Mouse (Mus musculus) hindbrain, embryonic 14.5 days (tissue): ENCODE measurements at regions not wholly inside any gene's neighbourhood (a gene's known extent, or its start where the extent isn't known, plus 50 kb on each side); places are given as distances from the start of the nearest gene placed in this dataset.

Source experiments
- ATAC-seq: fragments of 200-750 bp; cut with Nextera tagmentation; 2 replicates; pipeline ENCODE4 v1.8.0; 2017; ENCODE audit warnings: moderate number of reproducible peaks, mild to moderate bottlenecking, moderate TSS enrichment, moderate library complexity; ENCODE audit not compliant: low FRiP score
- DNase-seq: peaks from one replicate; pipeline ENCODE4 v3.0.0-alpha.2; 2015; ENCODE audit warnings: low spot score
- H3K27ac ChIP-seq: fragments of 300-500 bp; sonication (generic); 2 replicates; pipeline ENCODE4 v1.5.1; 2014; ENCODE audit warnings: mild to moderate bottlenecking, moderate library complexity
- H3K27me3 ChIP-seq: fragments of 300-500 bp; sonication (generic); 2 replicates; pipeline ENCODE4 v1.6.1; 2014; ENCODE audit warnings: mild to moderate bottlenecking, low read length, mixed read lengths; ENCODE audit not compliant: control insufficient read depth, insufficient read depth
- H3K36me3 ChIP-seq: fragments of 300-500 bp; sonication (generic); replicated peaks from 2 replicates; pipeline ENCODE4 v1.6.1; 2014; ENCODE audit not compliant: control insufficient read depth, insufficient read depth
- H3K4me1 ChIP-seq: fragments of 300-500 bp; sonication (generic); replicated peaks from 2 replicates; pipeline ENCODE4 v1.6.1; 2014; ENCODE audit warnings: antibody characterized with exemption, low read length, mixed read lengths; ENCODE audit not compliant: control insufficient read depth, insufficient read depth
- H3K4me2 ChIP-seq: fragments of 300-500 bp; sonication (generic); replicated peaks from 2 replicates; pipeline ENCODE4 v1.6.1; 2014; ENCODE audit warnings: mild to moderate bottlenecking, moderate library complexity
- H3K4me3 ChIP-seq: fragments of 300-500 bp; sonication (generic); replicated peaks from 2 replicates; pipeline ENCODE4 v1.5.1; 2014; ENCODE audit warnings: mild to moderate bottlenecking, low read length
- H3K9ac ChIP-seq: fragments of 300-500 bp; sonication (generic); 2 replicates; pipeline ENCODE4 v1.6.1; 2014
- H3K9me3 ChIP-seq: fragments of 300-500 bp; sonication (generic); 2 replicates; pipeline ENCODE4 v1.6.1; 2016; ENCODE audit warnings: low read length; ENCODE audit not compliant: control insufficient read depth
- WGBS: fragments of 180-500 bp; shearing (Covaris S2); extraction: QIAGEN DNeasy Blood & Tissue Kit; methylation state at CpG from one replicate; pipeline ENCODE4 v1.1.7; 2014; 5-methylcytosine and 5-hydroxymethylcytosine counted together

DNA sequence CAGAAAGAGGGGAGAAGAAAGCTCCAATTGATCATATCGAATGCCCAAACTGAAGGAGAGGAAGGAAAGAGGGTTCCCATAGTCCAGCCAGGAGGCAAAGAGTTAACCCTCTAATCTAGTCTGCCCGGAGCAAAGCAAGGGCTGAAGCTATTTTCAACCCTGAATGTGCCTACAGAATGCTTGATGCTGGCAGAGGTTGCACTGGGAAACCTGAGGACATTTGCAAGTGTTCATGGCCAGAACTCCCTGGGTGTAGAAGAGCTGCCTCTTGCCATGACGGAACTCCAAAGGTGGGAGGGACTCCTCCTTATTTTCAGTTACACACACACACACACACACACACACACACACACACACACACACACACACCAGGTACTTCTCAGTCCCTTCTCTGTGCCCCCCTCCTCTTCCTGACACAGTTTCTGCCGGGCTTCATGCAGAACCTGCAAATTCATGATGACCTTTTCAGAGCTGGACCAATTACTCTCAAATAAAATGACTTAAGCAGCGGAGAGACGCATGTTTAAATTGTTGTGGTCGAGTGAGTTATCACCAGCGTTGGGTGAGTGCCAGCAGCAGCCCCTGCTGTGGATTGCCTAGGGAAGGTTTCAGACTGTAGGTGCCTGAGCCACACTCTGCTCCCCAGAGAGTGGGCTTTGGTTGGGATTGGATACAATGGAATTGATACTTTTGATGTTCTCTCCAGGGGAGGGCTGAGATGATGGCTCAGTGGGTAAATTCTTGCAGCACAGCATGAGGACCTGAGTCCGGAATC lies 152.1 kb upstream of the Sdk2 start:
- Histone ChIP-seq H3K27ac (peak overlapping the region; percentile 51; the same call in 1 of the 2 replicates), H3K4me3 (no peak overlapping the region), H3K27me3 (no peaks in the 10 kb centered on the region), H3K36me3 (no peaks in the 10 kb centered on the region), H3K9me3 (no peaks in the 10 kb centered on the region), H3K4me1 (peaks cover 32% of the 10 kb centered on the region), H3K9ac (no peak overlapping the region), H3K4me2 (no peak overlapping the region)
- DNase-seq: no peak
- 28% methylated on average over 9 of the region's 9 CpGs for WGBS
- no peak for ATAC-seq

DNA sequence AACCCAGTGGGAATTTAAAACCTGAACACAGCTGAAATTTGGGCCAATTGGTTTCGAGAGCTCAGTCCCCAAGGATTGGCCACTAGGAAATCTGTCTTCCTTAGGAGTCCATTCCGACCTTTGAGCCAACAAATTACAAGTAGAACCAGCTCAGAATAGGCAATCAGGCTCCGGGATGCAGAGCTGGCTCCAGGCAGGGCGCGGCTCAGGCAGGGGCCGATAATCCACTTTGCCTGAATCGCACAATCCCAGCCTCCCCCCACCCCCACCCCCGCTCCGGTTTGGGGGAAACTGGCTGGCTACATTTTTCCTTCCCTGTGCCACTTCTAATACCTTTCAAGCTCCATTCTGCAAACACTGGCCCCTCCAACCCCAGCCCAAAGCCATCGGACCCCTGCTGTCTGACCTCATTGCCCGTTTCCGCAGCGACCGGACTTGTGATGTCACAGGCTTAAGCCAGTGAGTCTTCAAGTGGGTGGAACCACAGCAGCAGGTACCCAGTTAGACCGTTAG lies 150.5 kb upstream of the Sdk2 start:
- peak overlapping the region; percentile 38 for H3K4me2 ChIP-seq
- no peaks in the 10 kb centered on the region for H3K36me3 ChIP-seq
- WGBS: 2% methylated on average over 15 of the region's 15 CpGs
- 0 out of 2 replicates have a peak overlapping the region, but pooled peaks have one; percentile 17 for H3K9ac ChIP-seq
- peaks cover 32% of the 10 kb centered on the region for H3K4me1 ChIP-seq
- H3K4me3 ChIP-seq: no peak overlapping the region
- DNase-seq (no peak), ATAC-seq (no peak)
- H3K9me3 ChIP-seq: no peaks in the 10 kb centered on the region
- no peaks in the 10 kb centered on the region for H3K27me3 ChIP-seq
- H3K27ac ChIP-seq: 0 out of 2 replicates have a peak overlapping the region, but pooled peaks have one; percentile 58

- Histone ChIP-seq H3K4me1 (peaks cover 32% of the 10 kb centered on the region), H3K4me3 (no peak overlapping the region), H3K27ac (peak overlapping the region; percentile 58), H3K9ac (peak overlapping the region; percentile 37; the same call in 1 of the 2 replicates), H3K4me2 (peak overlapping the region; percentile 38), H3K27me3 (no peaks in the 10 kb centered on the region), H3K9me3 (no peaks in the 10 kb centered on the region), H3K36me3 (no peaks in the 10 kb centered on the region)
- 3% methylated on average over 7 of the region's 7 CpGs for WGBS
- DNase-seq (no peak), ATAC-seq (no peak)
Measured at GRCm38 (mm10) chr11:114216493-114216892, 149.6 kb upstream of the Sdk2 start.

DNA sequence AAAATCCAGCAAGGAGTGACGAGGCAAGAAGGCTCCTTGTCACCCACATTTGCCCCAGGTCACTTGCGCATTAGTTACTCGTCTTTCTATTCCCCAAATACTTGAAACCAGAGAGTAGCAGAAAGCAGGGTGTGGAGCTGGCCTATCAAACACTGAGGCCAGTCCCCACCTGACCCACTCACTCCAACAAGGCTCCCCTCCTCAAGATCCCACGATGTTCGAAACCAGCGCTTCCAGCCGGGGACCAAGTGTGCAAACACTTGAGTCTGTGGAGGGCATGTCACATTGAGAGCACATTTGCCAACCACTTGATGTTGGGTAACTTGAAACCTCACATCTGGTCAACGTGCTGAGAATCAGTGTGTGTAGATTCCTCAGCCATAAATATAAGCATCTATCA lies 148.4 kb upstream of the Sdk2 start:
- 89% methylated on average over 8 of the region's 8 CpGs for WGBS
- Histone ChIP-seq H3K4me2 (no peak overlapping the region), H3K9ac (no peak overlapping the region), H3K9me3 (no peaks in the 10 kb centered on the region), H3K36me3 (no peaks in the 10 kb centered on the region), H3K27ac (no peak overlapping the region), H3K4me3 (no peak overlapping the region), H3K27me3 (no peaks in the 10 kb centered on the region), H3K4me1 (peaks cover 32% of the 10 kb centered on the region)
- ATAC-seq (no peak), DNase-seq (no peak)

DNA sequence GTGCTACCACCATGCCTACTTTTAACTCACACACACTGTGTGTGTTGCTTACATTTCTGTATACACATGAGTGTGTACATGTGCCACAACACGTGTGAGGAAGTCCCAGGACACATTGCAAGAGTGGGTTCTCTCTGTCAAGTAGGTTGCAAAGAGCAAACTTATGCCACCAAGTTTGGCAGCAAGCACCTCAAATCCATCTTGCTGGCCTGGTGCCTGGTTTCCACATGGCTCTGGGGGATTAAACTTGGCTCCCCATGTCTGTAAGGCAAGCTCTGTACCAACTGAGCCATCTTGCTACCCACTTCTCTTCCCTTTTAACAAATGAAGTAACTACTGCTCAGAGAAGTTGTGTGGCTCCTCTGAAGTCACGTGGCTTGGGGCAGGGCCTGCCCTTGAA lies 145.3 kb upstream of the Sdk2 start:
- Histone ChIP-seq H3K4me3 (no peak overlapping the region), H3K27ac (no peak overlapping the region), H3K4me1 (peaks cover 11% of the 10 kb centered on the region), H3K9ac (no peak overlapping the region), H3K9me3 (no peaks in the 10 kb centered on the region), H3K4me2 (no peak overlapping the region), H3K36me3 (no peaks in the 10 kb centered on the region), H3K27me3 (no peaks in the 10 kb centered on the region)
- DNase-seq (no peak), ATAC-seq (no peak)
- WGBS: 69% methylated on average over 2 of the region's 2 CpGs

- Histone ChIP-seq H3K4me3 (no peak overlapping the region), H3K27me3 (no peaks in the 10 kb centered on the region), H3K9ac (no peak overlapping the region), H3K4me1 (no peaks in the 10 kb centered on the region), H3K9me3 (no peaks in the 10 kb centered on the region), H3K36me3 (no peaks in the 10 kb centered on the region), H3K27ac (no peak overlapping the region), H3K4me2 (no peak overlapping the region)
- DNase-seq (no peak), ATAC-seq (no peak)
- 49% methylated on average over 2 of the region's 2 CpGs for WGBS
Measured at GRCm38 (mm10) chr11:114205192-114205591, 138.3 kb upstream of the Sdk2 start.

GRCm38 (mm10) chr11:114203416-114203815 lies 136.6 kb upstream of the Sdk2 start:
- DNase-seq: no peak
- no peaks in the 10 kb centered on the region for H3K36me3 ChIP-seq
- 67% methylated on average over 9 of the region's 9 CpGs for WGBS

DNA sequence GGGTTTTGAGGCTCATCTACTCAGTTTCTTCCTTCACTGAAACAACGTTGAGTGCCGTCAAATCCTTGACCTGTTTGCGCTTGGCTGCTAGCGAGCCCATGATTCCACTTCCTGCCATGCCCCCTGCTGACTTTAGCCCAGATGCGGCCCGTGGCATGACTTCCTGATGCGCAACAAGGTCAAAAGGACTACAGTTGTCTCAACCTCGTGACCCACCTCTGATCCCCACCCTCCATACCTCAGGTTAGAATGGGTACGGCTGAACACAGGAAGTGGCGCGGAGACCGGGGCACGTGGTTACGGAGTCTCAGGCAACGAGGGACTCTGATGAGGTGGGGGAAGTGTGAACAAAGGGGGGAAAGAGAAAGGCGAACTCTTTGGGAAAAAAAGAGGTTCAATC lies 135.6 kb upstream of the Sdk2 start:
- no peak overlapping the region for H3K4me2 ChIP-seq
- no peak for ATAC-seq
- WGBS: 84% methylated on average over 16 of the region's 16 CpGs

More at GRCm38 (mm10) chr11:114203416-114203815, 136.6 kb upstream of the Sdk2 start:
- H3K9me3 ChIP-seq: no peaks in the 10 kb centered on the region
- peaks cover 10% of the 10 kb centered on the region for H3K4me1 ChIP-seq
- no peak for ATAC-seq
- no peak overlapping the region for H3K9ac ChIP-seq
- no peaks in the 10 kb centered on the region for H3K27me3 ChIP-seq
- H3K4me3 ChIP-seq: no peak overlapping the region
- H3K4me2 ChIP-seq: no peak overlapping the region
- no peak overlapping the region for H3K27ac ChIP-seq

GRCm38 (mm10) chr11:114199081-114199586 lies 132.3 kb upstream of the Sdk2 start:
- no peaks in the 10 kb centered on the region for H3K36me3 ChIP-seq
- H3K4me2 ChIP-seq: no peak overlapping the region
- ATAC-seq (no peak), DNase-seq (no peak)
- H3K9me3 ChIP-seq: no peaks in the 10 kb centered on the region
- no peak overlapping the region for H3K9ac ChIP-seq
- no peak overlapping the region for H3K4me3 ChIP-seq
- H3K4me1 ChIP-seq: peaks cover 18% of the 10 kb centered on the region
- 80% methylated on average over 10 of the region's 10 CpGs for WGBS
- H3K27ac ChIP-seq: no peak overlapping the region
- H3K27me3 ChIP-seq: no peaks in the 10 kb centered on the region

More for the DNA sequence above, 135.6 kb upstream of the Sdk2 start:
- DNase-seq: no peak
- H3K4me1 ChIP-seq: peaks cover 14% of the 10 kb centered on the region
- no peak overlapping the region for H3K4me3 ChIP-seq
- H3K27ac ChIP-seq: no peak overlapping the region
- H3K36me3 ChIP-seq: no peaks in the 10 kb centered on the region
- H3K27me3 ChIP-seq: no peaks in the 10 kb centered on the region
- no peak overlapping the region for H3K9ac ChIP-seq
- H3K9me3 ChIP-seq: no peaks in the 10 kb centered on the region
